Mouse (Mus musculus) ZHBTc4 (cell line): ENCODE results near the gene Gm3512.
"Not testable (repeated sequence)": the region's sequence is repeated elsewhere in the genome, so short reads cannot be mapped to it uniquely, and the experiment has no call there.

Source experiments
- DNase-seq: peaks from one replicate; pipeline ENCODE4 v3.0.0-alpha.2; 2011; ENCODE audit warnings: low read depth, low spot score

The Gm3512 gene

DNA sequence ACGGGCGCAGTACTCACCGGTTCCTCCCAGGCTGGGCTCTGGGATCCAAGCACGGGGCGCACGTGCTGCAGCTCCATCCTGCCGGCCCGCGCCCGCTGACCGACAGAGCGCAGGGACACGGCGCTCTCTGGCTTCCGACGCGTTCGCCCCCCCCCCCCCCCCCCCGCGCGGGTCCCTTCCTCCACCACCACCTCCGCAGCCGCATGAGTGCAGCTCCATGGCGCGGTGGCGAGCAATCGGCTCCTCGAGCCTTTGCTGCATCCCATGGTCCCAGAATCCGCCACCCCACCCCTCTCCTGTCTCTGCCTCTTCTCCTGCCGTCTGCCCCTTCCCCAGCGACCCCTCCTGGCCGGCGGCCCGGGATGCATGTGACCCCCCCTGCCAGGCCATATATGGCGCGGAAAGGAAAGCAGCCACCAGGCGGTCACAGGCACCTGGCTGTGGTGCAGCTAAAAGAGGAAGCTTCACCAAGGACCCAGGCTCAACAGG, at the start of gene Gm3512:
Gene Gm3512 (minus strand): TSS at position 51 of the 489 bp plus-strand sequence.
- not testable (repeated sequence) for DNase-seq

- not testable (repeated sequence) for DNase-seq
These were observed 25.7 kb upstream of the Gm3512 start for GRCm38 (mm10) chr14:7200070-7200469.

GRCm38 (mm10) chr14:7194440-7194839, 20.1 kb upstream of the Gm3512 start, which contains the start of gene Gm16434:
Gene Gm16434, minus strand, starts transcription at chr14:7194540.
- DNase-seq, result not testable (repeated sequence)

- DNase-seq, result not testable (repeated sequence)
These were observed 49.0 kb downstream of the Gm3512 start, which contains the start of gene Gm6676 for GRCm38 (mm10) chr14:7125312-7125711. Gene Gm6676, minus strand, starts transcription at chr14:7125412.

DNA sequence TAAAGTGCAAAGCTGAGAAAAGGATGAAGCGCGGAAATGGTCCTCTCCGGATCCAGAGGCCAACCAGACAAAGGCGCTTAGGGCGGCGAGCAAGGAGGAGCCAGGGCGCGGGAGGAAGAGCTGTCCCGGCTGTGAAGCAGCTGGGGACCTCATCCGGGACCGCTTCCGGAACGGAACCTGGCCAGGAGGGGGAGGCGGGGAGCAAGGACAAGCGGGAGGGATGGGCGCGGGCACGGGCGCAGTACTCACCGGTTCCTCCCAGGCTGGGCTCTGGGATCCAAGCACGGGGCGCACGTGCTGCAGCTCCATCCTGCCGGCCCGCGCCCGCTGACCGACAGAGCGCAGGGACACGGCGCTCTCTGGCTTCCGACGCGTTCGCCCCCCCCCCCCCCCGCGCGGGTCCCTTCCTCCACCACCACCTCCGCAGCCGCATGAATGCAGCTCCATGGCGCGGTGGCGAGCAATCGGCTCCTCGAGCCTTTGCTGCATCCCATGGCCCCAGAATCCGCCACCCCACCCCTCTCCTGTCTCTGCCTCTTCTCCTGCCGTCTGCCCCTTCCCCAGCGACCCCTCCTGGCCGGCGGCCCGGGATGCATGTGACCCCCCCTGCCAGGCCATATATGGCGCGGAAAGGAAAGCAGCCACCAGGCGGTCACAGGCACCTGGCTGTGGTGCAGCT, 69.1 kb downstream of the Gm3512 start:
- DNase-seq, result peak; percentile 22
